Mouse (Mus musculus) T-helper 1 cell (primary cell): ENCODE data around the gene Vps9d1.
"Not testable (repeated sequence)": the region's sequence is repeated elsewhere in the genome, so short reads cannot be mapped to it uniquely, and the experiment has no call there.

Source experiments
- in situ Hi-C: fragments of 300-600 bp; cut with MboI, MseI; formaldehyde crosslinking; loops from one replicate; pipeline ENCODE4 v1.15.1; 2025; ENCODE audit warnings: high pct_unique_total_duplicates

Vps9d1 gene

GRCm38 (mm10) chr8:123215430-123215829 is 38.7 kb downstream of the Vps9d1 start:
- in situ Hi-C loops, result no loop called here

- in situ Hi-C loops, result no loop called here
These were observed 40.9 kb downstream of the Vps9d1 start for GRCm38 (mm10) chr8:123213118-123213772.

- in situ Hi-C loops, result no loop called here
These were observed 41.6 kb downstream of the Vps9d1 start, which contains the start of the genes Chmp1a and Spata33 for GRCm38 (mm10) chr8:123212321-123213117. Gene Chmp1a (minus strand): TSS chr8:123212763. Gene Spata33 (plus strand): TSS chr8:123212832.

- in situ Hi-C loops, result no loop called here
These were observed 42.3 kb downstream of the Vps9d1 start for GRCm38 (mm10) chr8:123211876-123212275.

- in situ Hi-C loops, result loop anchor here (5.0 kb wide), 1 partner anchor 91 kb away; no protein-coding TSS in a partner anchor
These were observed 50.6 kb downstream of the Vps9d1 start for GRCm38 (mm10) chr8:123203571-123203970.

GRCm38 (mm10) chr8:123202288-123202687 is 51.9 kb downstream of the Vps9d1 start:
- in situ Hi-C loops, result loop anchor here (5.0 kb wide), 1 partner anchor 90 kb away; no protein-coding TSS in a partner anchor

GRCm38 (mm10) chr8:123199864-123200263 is 54.3 kb downstream of the Vps9d1 start:
- in situ Hi-C loops, result loop anchor here (5.0 kb wide), 1 partner anchor 88 kb away; no protein-coding TSS in a partner anchor

GRCm38 (mm10) chr8:123197016-123197415 is 57.1 kb downstream of the Vps9d1 start:
- in situ Hi-C loops, result not testable (repeated sequence)

GRCm38 (mm10) chr8:123193771-123194170 is 60.4 kb downstream of the Vps9d1 start:
- in situ Hi-C loops, result no loop called here
